Mouse (Mus musculus): ENCODE results near the gene Tra2a. TPM values are rescaled to one million over a fixed set of nuclear protein-coding genes. Genes with fewer than 3 reads are reported as not detected.

Tra2a gene
- total and polyA plus RNA-seq, 2 experiments from 2014 or later, result 45.9 to 75.7 TPM

- peak; percentile 63 for DNase-seq
- peak overlapping the region; percentile 99 for H3K27ac ChIP-seq (ENCODE audit: low read depth, low read length)
- H3K36me3 ChIP-seq (ENCODE audit: insufficient read depth), result no peaks in the 10 kb centered on the region
These were observed 569 bp downstream of the Tra2a start for GRCm38 (mm10) chr6:49263081-49263846.

DNA sequence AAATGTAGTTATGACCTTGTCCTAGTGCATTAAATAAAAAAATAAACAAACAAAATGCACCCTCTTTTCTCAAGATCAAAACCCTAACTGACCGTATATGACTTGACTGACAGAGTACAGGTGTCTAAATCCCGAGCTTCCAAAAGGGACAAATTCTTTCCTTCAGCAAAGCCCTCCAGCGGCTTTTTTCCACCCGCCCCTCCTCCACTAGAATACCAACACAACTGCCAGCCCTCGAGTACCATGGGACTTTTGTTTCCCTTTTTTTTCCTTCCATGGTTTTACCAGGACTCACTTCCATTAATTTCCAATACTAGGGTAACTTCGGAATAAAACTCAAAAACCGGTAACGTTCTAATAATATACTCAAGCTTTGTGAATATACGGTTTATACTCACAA lies 1.4 kb downstream of the Tra2a start:
- under 1% methylated on average over 9 of the region's 9 CpGs for WGBS
- H3K27me3 ChIP-seq (ENCODE audit: insufficient read depth, low read length), result no peaks in the 10 kb centered on the region
- H3K27ac ChIP-seq (ENCODE audit: low read depth, low read length), result peak overlapping the region; percentile 99; the same call in 1 of the 2 replicates

More at GRCm38 (mm10) chr6:49263081-49263846, 569 bp downstream of the Tra2a start:
- peak; percentile 85 for ATAC-seq
- Histone ChIP-seq H3K27me3 (ENCODE audit: insufficient read depth, low read length) (no peaks in the 10 kb centered on the region), H3K4me2 (ENCODE audit: low read depth) (peak overlapping the region; percentile 62), H3K9ac (peak overlapping the region; percentile 97), H3K4me1 (ENCODE audit: insufficient read depth) (peaks cover 9% of the 10 kb centered on the region), H3K9me3 (ENCODE audit: low read length) (no peaks in the 10 kb centered on the region), H3K4me3 (ENCODE audit: low read depth, low read length) (peak overlapping the region; percentile 99)
- under 1% methylated on average over 71 of the region's 71 CpGs for WGBS
- no peak for TF ChIP-seq CTCF (IDR thresholded peaks at IDR 0.05; ENCODE audit: low read depth)

DNA sequence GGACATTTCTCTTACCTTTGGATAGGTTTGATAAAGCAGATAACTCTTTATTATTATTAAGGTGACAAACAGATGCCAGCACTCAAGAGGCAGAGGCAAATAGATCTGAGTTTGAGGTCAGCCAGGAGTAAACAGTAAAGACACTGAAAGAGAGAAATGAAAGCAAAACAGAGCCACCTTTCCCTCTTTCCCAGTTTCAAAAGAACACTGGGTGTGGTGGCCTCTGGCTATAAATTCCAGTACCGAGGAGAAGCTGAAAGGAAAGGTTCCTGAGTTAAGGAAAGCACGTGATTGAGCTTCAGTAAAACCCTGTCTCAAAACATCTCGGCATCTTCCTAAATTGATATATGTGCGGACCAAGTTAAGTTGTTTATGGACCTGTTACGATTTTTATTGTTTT lies 4.1 kb downstream of the Tra2a start:
- TF ChIP-seq CTCF (IDR thresholded peaks at IDR 0.05; ENCODE audit: low read depth), result no peak
- Histone ChIP-seq H3K4me3 (ENCODE audit: low read depth, low read length) (no peak overlapping the region), H3K27ac (ENCODE audit: low read depth, low read length) (no peak overlapping the region), H3K36me3 (ENCODE audit: insufficient read depth) (no peaks in the 10 kb centered on the region), H3K4me1 (ENCODE audit: insufficient read depth) (peaks cover 9% of the 10 kb centered on the region), H3K9me3 (ENCODE audit: low read length) (no peaks in the 10 kb centered on the region), H3K4me2 (ENCODE audit: low read depth) (no peak overlapping the region), H3K9ac (no peak overlapping the region), H3K27me3 (ENCODE audit: insufficient read depth, low read length) (no peaks in the 10 kb centered on the region)
- DNase-seq, result no peak
- WGBS, result 56% methylated on average over 5 of the region's 5 CpGs
- ATAC-seq, result no peak

More for the DNA sequence above, 1.4 kb downstream of the Tra2a start:
- peak; percentile 31 for DNase-seq
- Histone ChIP-seq H3K4me1 (ENCODE audit: insufficient read depth) (peaks cover 9% of the 10 kb centered on the region), H3K4me3 (ENCODE audit: low read depth, low read length) (peak overlapping the region; percentile 99), H3K36me3 (ENCODE audit: insufficient read depth) (no peaks in the 10 kb centered on the region), H3K9ac (peak overlapping the region; percentile 97; the same call in 1 of the 2 replicates), H3K9me3 (ENCODE audit: low read length) (no peaks in the 10 kb centered on the region), H3K4me2 (ENCODE audit: low read depth) (peak overlapping the region; percentile 62)
- no peak for TF ChIP-seq CTCF (IDR thresholded peaks at IDR 0.05; ENCODE audit: low read depth)
- no peak for ATAC-seq

- no peak overlapping the region for H3K27ac ChIP-seq (ENCODE audit: low read depth, low read length)
- no peaks in the 10 kb centered on the region for H3K9me3 ChIP-seq (ENCODE audit: low read length)
- no peak overlapping the region for H3K4me3 ChIP-seq (ENCODE audit: low read depth, low read length)
- no peaks in the 10 kb centered on the region for H3K36me3 ChIP-seq (ENCODE audit: insufficient read depth)
- H3K4me1 ChIP-seq (ENCODE audit: insufficient read depth), result peaks cover 9% of the 10 kb centered on the region
- no peak overlapping the region for H3K4me2 ChIP-seq (ENCODE audit: low read depth)
- H3K9ac ChIP-seq, result no peak overlapping the region
- TF ChIP-seq CTCF (IDR thresholded peaks at IDR 0.05; ENCODE audit: low read depth), result no peak
- no peaks in the 10 kb centered on the region for H3K27me3 ChIP-seq (ENCODE audit: insufficient read depth, low read length)
- DNase-seq, result no peak
- 99% methylated on average over 2 of the region's 2 CpGs for WGBS
- no peak for ATAC-seq
These were observed 6.0 kb downstream of the Tra2a start for GRCm38 (mm10) chr6:49257880-49258279.

GRCm38 (mm10) chr6:49252207-49252606 lies 11.6 kb downstream of the Tra2a start:
- H3K9ac ChIP-seq, result no peak overlapping the region
- H3K27me3 ChIP-seq (ENCODE audit: insufficient read depth, low read length), result no peaks in the 10 kb centered on the region
- DNase-seq, result no peak
- TF ChIP-seq CTCF (IDR thresholded peaks at IDR 0.05; ENCODE audit: low read depth), result no peak
- no peak overlapping the region for H3K4me2 ChIP-seq (ENCODE audit: low read depth)
- no peak overlapping the region for H3K27ac ChIP-seq (ENCODE audit: low read depth, low read length)
- H3K36me3 ChIP-seq (ENCODE audit: insufficient read depth), result peaks cover 26% of the 10 kb centered on the region
- WGBS, result 93% methylated on average over 8 of the region's 8 CpGs
- ATAC-seq, result no peak
- no peak overlapping the region for H3K4me3 ChIP-seq (ENCODE audit: low read depth, low read length)
- no peaks in the 10 kb centered on the region for H3K4me1 ChIP-seq (ENCODE audit: insufficient read depth)
- no peaks in the 10 kb centered on the region for H3K9me3 ChIP-seq (ENCODE audit: low read length)

- H3K27ac ChIP-seq (ENCODE audit: low read depth, low read length), result no peak overlapping the region
- peaks cover 31% of the 10 kb centered on the region for H3K36me3 ChIP-seq (ENCODE audit: insufficient read depth)
- DNase-seq (no peak), ATAC-seq (no peak)
- no peaks in the 10 kb centered on the region for H3K4me1 ChIP-seq (ENCODE audit: insufficient read depth)
- no peak overlapping the region for H3K4me2 ChIP-seq (ENCODE audit: low read depth)
- no peaks in the 10 kb centered on the region for H3K27me3 ChIP-seq (ENCODE audit: insufficient read depth, low read length)
- H3K9ac ChIP-seq, result no peak overlapping the region
- TF ChIP-seq CTCF (IDR thresholded peaks at IDR 0.05; ENCODE audit: low read depth), result no peak
- no peaks in the 10 kb centered on the region for H3K9me3 ChIP-seq (ENCODE audit: low read length)
- WGBS, result 99% methylated on average over 2 of the region's 2 CpGs
- no peak overlapping the region for H3K4me3 ChIP-seq (ENCODE audit: low read depth, low read length)
These were observed 12.6 kb downstream of the Tra2a start for GRCm38 (mm10) chr6:49251199-49251598.

DNA sequence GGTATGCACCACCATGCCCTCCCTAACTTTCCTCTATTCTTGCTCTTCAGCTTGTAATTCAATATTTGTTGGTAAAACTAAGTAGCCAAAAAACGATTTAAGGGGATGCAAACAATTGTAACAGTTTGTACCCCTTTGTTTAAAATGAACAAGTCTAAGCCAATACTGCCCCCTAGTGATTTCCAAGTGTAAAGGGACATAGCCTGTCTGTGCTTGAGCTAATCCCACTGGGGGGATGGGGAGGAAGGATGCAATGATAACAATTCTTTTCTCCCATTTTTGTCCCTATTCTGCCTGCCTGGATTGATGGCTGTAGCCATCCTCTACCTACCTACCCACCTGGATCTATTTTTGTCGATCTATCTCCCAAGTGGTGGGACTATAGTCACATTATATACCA lies 16.6 kb downstream of the Tra2a start:
- ATAC-seq, result peak; percentile 84
- Histone ChIP-seq H3K27me3 (ENCODE audit: insufficient read depth, low read length) (no peaks in the 10 kb centered on the region), H3K4me3 (ENCODE audit: low read depth, low read length) (no peak overlapping the region), H3K9me3 (ENCODE audit: low read length) (no peaks in the 10 kb centered on the region), H3K4me1 (ENCODE audit: insufficient read depth) (no peaks in the 10 kb centered on the region), H3K4me2 (ENCODE audit: low read depth) (no peak overlapping the region), H3K27ac (ENCODE audit: low read depth, low read length) (no peak overlapping the region), H3K36me3 (ENCODE audit: insufficient read depth) (peaks cover 59% of the 10 kb centered on the region), H3K9ac (no peak overlapping the region)
- DNase-seq, result peak; percentile 50
- WGBS, result 46% methylated on average over 2 of the region's 2 CpGs
- TF ChIP-seq CTCF (IDR thresholded peaks at IDR 0.05; ENCODE audit: low read depth), result peak; percentile 77

Data from forebrain, postnatal 0 days (tissue).